Mouse (Mus musculus): ENCODE data around the gene Ttc30a2. TPM values are rescaled to one million over a fixed set of nuclear protein-coding genes. Genes with fewer than 3 reads are reported as not detected.
A peak's percentile ranks its signal among the peaks of the same experiment; 100 is the strongest.

Gene Ttc30a2
- polyA plus RNA-seq, 1 experiment from 2014 or later, result 1.5 TPM

- peak overlapping the region; percentile 47; the same call in 1 of the 2 replicates for H3K27ac ChIP-seq
- DNase-seq (ENCODE audit: low spot score) (no peak), ATAC-seq (ENCODE audit: low FRiP score) (no peak)
- H3K9ac ChIP-seq, result no peak overlapping the region
- WGBS, result 57% methylated on average over 5 of the region's 5 CpGs
- H3K4me3 ChIP-seq (replicated peaks; ENCODE audit: low read length), result no peak overlapping the region
- no peak overlapping the region for H3K4me2 ChIP-seq (replicated peaks)
- H3K4me1 ChIP-seq (replicated peaks; ENCODE audit: control insufficient read depth, insufficient read depth, low read length), result peaks cover 10% of the 10 kb centered on the region
- H3K36me3 ChIP-seq (replicated peaks; ENCODE audit: control insufficient read depth, insufficient read depth), result peaks cover 26% of the 10 kb centered on the region
- no peaks in the 10 kb centered on the region for H3K27me3 ChIP-seq (ENCODE audit: control insufficient read depth, insufficient read depth, low read length)
- no peaks in the 10 kb centered on the region for H3K9me3 ChIP-seq (ENCODE audit: control insufficient read depth, low read length)
Measured at GRCm38 (mm10) chr2:75926061-75926460, 51.9 kb downstream of the Ttc30a2 start.

Other genes with a start within 250 kb of the Ttc30a2 start
- gene Agps, start 146.0 kb downstream of the Ttc30a2 start, polyA plus RNA-seq (2014; fragmentation: Nextera tagmentation; extraction: Ambion mirVana), result 41.5 and 44.4 TPM in 2 replicates
- gene Ttc30b, start 39.6 kb downstream of the Ttc30a2 start, polyA plus RNA-seq (2014; fragmentation: Nextera tagmentation; extraction: Ambion mirVana), result 22.7 and 23.6 TPM in 2 replicates
- gene Ttc30a1, start 3.8 kb upstream of the Ttc30a2 start, polyA plus RNA-seq (2014; fragmentation: Nextera tagmentation; extraction: Ambion mirVana), result 8.7 and 9.2 TPM in 2 replicates

All from hindbrain, embryonic 14.5 days (tissue).